Mouse (Mus musculus): ENCODE measurements at regions not wholly inside any gene's neighbourhood (a gene's known extent, or its start where the extent isn't known, plus 50 kb on each side); places are given as distances from the start of the nearest gene placed in this dataset.

- DNase-seq (ENCODE audit: low spot score in 2 of 2), result peak in 1 of 2 experiments; percentile 24
These were observed 343.7 kb upstream of the Smim15 start for GRCm38 (mm10) chr13:107700268-107701139.

GRCm38 (mm10) chr13:107699251-107699650 lies 345.0 kb upstream of the Smim15 start:
- DNase-seq (ENCODE audit: low spot score in 2 of 2), result no peak

DNA sequence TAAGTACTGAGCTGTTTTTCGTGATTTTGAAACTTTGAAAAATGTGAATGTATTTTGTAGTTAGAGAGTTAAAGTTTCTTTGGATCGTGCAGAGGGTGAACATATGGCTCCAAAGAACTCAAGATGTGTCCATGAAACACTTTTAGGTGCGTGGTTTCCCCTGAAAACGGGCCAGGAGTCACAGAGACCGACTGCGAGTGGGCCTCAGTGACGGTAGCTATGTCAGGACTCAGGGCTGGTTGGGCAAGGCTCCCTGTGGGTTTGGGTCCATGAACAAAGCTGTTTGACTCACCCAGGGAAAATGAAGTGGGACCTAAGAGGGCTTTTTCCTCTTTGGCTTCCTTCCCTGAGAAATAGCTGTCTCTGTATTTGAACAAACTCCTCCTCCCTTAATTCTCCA lies 345.9 kb upstream of the Smim15 start:
- peak; percentile 22 to 34 for DNase-seq (ENCODE audit: low spot score in 2 of 2)

GRCm38 (mm10) chr13:107692123-107692830 lies 352.0 kb upstream of the Smim15 start:
- no peak for DNase-seq (ENCODE audit: low spot score in 2 of 2)

DNA sequence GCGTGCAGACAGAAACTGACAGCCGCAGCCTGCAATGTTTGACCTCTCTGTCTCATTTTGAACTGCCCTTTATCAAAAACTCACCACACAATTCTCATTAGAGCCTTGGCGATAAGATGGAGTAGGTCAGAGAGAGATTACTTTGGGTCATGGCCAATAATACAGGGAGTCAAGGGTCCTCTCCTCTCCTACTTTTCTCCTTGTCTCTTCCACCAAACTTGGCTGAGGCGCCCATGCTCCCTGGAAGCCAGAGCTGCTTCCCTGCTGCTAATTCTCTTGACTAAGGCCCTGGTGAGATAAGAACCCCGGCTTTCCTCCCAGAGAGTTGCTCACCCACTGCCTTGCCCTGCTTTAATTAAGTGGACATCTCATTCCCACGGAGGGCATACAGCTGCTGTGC lies 355.3 kb upstream of the Smim15 start:
- DNase-seq (ENCODE audit: low spot score in 2 of 2), result no peak

DNA sequence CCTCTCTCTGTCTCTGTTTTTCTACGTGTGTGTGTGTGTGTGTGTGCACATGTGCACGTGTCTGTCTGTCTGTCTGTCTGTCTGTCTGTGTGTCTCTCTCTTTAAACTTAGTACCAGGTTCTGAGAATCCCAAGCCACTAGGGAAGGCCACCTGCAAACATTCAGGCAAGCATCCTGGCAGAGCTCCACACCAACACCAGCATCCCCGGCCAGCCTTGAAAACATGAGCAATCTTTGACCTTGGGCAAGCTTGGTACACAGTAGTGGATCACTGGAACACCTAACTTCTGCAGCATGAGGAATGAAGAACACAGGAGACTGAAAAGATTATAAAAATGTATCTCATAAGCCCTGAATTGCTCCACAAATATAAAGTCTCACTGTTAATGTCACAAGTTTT lies 359.0 kb upstream of the Smim15 start:
- no peak for DNase-seq (ENCODE audit: low spot score in 2 of 2)

DNA sequence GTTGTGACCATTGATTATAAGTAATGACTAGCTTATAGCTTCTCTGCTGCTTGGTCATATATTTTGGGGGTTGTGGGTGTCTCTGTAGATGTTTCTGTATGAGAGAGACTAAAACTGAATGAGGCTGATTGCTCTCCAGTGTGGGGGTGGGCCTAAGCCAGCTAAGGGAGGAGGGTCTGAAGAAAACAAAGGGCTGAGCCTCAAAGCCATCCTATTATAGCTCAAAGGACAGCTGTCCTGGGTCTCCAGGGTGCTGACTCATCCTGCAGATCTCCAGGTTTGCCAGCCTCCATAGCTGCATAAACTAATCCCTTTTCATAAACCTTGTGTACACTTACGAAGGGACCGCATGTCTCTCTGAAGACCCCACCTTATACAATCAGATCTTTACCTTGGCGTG lies 360.3 kb upstream of the Smim15 start:
- DNase-seq (ENCODE audit: low spot score in 2 of 2), result no peak

GRCm38 (mm10) chr13:107681719-107682118 lies 362.5 kb upstream of the Smim15 start:
- no peak for DNase-seq (ENCODE audit: low spot score in 2 of 2)

DNA sequence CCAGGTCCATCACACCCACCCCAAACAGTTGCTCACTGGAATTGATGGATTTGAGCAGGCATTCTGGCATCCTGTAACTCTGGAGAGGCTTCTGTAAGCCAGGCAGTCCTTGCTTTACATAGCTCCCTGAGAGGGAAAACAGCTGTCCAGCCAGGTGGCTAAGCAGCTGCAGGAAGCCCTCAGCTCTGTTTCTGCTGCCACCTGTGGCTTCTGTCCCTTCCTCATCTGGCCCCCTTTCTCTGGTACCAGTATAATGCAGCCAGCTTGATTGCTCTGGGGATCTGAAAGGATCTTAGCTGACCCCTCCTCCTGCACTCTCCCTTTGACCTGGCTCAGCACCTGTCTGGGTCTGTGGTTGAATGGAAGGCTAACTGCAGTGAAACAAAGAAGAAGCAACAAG lies 365.4 kb upstream of the Smim15 start:
- DNase-seq (ENCODE audit: low spot score in 2 of 2), result no peak

DNA sequence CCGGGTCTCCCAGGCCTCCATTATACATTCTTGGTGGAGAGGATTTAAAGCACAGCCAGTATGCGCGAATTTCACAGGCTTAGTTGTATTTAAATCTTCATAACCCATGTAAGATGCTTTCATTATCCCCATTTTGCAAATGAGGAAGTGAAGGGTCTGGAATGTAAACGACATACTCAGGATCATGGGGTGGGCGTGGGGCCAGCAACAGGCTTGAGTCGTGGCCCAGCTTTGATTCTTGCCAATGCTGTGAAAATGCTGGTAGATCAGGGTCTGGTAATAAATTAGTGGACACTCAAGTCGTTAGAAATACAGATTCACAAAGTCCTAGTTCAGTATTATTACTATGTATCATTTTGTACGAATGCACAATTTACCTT lies 367.2 kb upstream of the Smim15 start:
- no peak for DNase-seq (ENCODE audit: low spot score in 2 of 2)

DNA sequence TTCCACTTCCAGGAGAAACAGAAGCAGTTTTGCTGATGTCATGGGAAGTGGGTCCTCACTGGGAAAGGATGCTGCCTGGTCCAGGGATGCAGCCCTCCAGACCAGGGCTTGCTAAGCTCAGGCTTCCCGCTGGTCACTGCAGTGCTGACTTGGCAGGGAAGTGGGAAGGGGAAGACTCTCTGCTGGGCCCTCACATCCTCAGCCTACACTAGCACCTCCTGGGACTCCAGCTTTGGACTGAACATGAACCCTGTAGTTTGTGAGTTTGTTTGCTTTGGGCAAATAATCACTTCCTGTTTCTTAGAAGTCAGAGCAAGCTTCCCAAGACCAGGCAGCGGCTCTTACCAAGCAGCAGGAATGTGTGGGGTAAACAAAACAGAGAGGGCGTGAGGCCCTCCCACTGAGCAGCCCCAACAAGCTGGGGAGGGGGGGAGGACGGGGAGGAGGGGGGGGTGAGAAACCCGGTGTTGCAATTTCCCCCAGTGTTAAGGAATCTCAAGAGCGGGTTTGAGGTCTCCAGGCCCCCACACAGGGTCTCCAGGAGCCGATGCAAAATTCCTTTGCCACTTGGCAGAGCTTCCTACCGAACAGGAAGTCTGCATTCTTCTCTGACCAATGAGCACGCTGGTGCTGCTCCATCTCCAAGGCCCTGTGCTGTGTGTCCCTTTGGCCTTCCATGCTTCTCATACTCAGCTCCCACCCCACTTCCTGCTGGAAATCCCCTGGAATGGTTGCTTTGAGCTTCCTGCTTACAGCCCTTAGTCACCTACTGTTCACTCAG lies 367.7 kb upstream of the Smim15 start:
- no peak for DNase-seq (ENCODE audit: low spot score in 2 of 2)

GRCm38 (mm10) chr13:107672166-107672565 lies 372.1 kb upstream of the Smim15 start:
- DNase-seq (ENCODE audit: low spot score in 2 of 2), result no peak

GRCm38 (mm10) chr13:107668509-107668908 lies 375.7 kb upstream of the Smim15 start:
- no peak for DNase-seq (ENCODE audit: low spot score in 2 of 2)

GRCm38 (mm10) chr13:107665775-107666174 lies 378.5 kb upstream of the Smim15 start:
- no peak for DNase-seq (ENCODE audit: low spot score in 2 of 2)

DNA sequence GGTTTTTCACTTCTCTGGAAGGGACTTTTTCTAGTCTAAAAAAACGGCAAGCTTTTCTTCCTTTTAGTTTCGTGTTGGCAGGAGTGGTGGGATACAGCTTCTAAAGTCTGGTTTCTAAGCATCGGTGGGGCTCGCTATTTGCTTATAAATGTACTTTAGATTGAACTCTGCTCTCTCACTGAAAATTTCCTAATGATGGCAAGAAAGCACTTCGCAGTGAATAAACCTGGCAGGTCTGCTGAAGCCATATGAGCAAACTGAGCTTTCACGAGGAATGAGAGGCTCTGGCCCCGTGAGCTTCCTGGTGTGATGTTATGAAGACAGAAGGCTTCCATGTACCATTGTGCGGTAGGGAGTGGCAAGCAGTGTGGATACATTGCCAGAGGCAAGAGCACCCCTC lies 380.0 kb upstream of the Smim15 start:
- DNase-seq (ENCODE audit: low spot score in 2 of 2), result no peak

DNA sequence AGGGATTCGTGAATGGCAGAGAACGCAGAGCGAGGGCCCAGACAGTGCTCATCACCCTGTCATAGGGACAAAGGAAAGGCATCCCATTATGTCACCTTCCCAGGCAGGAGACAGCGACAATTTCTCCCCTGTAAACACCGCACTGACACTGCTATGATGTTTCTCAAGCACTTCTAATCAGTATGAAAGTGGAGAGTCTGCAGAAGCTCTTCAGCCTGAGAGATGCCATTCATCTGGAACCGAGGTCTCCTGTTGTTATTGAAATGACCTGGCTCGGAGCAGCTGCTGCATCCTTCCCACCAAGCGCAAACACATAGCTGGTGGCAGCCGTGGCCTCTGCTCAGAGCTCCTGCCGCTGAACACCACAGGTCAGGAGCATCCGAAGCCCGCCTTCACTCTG lies 380.5 kb upstream of the Smim15 start:
- no peak for DNase-seq (ENCODE audit: low spot score in 2 of 2)

- no peak for DNase-seq (ENCODE audit: low spot score in 2 of 2)
These were observed 382.8 kb upstream of the Smim15 start for GRCm38 (mm10) chr13:107661414-107661813.

DNA sequence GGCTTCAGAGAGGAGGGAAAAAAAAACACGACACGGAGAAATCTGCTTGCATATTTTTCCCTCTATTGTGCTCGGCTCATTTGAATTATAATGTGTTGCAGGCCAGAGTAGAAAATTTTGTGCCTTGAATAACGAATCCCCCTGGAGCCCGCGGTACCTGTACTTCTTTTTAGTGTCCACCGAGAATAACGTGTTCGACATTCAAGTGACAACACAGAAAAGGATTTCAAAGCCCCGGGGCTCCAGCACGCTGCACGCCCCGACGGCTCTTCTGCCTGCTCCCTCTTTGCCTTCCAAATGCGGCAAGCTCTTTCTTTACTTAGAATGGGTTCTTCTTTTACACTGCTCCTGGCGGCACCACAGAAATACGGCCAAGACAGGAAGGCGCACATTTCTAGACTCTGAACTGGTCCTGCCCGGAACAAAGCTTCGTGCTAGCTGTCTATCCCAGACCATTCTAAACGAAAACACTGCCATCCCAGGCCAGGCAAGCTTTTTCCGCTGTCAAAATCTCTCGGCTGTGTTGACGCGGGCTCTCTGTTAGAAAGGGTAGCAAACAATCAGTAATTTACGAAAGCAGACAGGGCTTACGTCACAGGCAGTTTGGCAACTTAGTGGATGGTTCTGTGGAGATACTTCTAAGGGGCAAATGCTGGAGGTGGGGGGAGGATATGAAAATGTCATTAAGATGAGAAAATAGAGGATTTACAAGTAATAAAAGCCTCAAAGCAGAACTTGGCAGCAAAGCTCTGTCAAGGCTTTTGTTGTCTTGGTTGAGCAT lies 398.2 kb upstream of the Smim15 start:
- peak; percentile 20 to 25 for DNase-seq (ENCODE audit: low spot score in 2 of 2)

DNA sequence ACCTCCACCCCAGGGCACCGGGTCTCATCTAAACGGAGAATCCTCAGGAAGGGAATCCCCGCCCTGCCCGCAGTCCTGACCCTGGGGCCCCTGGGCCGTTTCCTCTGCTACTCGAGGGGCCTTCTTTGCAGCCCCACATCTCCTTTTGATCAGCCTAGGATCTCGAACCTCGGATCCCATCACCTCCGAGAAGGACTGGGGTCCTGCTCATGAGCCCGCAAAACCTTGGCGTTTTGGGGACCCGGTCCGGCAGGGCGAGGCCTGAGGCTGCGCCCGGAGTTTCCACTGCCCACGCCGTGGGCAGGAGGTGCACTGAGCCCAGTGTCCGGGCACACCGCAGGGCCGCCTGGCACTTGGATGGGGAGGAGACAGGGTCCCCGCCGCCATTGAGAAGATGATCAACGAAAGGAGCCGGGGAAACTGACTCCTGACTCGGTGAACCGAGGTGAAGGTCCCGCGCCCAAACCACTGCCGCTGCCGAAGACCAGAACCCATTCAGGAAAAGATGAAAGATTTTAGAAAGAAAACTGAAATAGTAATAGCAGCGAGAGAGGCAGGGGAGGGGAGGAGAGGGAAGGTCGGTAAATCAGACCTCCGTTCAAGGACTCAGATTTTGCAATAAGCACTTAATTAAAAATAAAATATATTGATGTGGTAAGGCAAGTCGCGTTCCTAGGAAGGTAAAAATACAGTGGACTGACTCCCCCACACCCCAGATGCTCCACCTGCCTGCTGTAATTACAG lies 399.0 kb upstream of the Smim15 start:
- no peak for DNase-seq (ENCODE audit: low spot score in 2 of 2)

DNA sequence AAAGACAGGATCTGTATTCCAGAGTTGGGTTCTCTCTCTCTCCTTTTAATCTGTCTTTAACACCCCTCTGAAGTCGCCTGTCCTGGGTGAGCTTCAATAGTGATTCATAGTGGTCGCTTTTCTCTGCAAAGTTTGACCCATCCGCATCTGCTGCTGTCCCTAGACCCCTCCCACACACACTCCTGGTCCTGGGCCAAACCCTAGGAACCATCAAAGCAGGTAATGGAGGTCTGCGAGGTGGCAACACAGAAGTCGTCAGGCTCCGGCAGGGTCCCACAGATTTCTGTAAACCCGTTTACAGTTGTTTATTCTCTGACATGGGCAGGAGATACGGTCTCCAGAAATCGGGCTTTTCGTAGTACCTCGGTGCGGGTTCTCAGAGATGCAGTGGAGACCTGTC lies 399.5 kb upstream of the Smim15 start:
- DNase-seq (ENCODE audit: low spot score in 2 of 2), result no peak

Measured in frontal cortex, postnatal 14 days (tissue).